Mouse (Mus musculus) lung, adult 2 months (tissue): Measurements from ENCODE around the gene Pnma1.

ENCODE experiments used
- CTCF ChIP-seq: fragments of 200-500 bp; IDR thresholded peaks from 2 replicates; pipeline ENCODE4 v1.5.1; 2011; ENCODE audit warnings: mild to moderate bottlenecking, low read length, control low read depth; ENCODE audit not compliant: insufficient read depth
- POLR2A ChIP-seq: fragments of 200-500 bp; IDR thresholded peaks from 2 replicates; pipeline ENCODE4 v1.6.1; 2011; ENCODE audit warnings: low read depth, mild to moderate bottlenecking, control low read depth, low read length, borderline replicate concordance; ENCODE audit errors: extremely low read depth

DNA sequence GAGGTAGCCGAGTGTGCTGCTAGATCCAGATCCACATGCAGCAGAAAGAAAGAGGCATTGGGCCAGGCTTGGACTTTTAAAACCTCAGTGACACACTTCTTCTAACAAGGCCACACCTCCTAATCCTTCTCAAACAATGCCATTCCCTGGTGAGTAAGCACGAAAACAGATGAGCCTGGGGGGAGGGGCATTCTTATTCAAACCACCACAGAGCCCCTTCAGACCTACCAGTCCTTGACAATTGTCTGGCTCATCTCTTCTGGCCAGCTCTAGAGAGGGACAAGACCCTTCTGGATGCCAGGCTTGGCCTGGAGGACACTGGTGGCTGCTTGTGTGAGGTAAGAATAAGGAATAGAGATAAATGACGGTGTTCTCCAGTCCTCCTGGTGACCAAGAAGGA, 38.2 kb upstream of the Pnma1 start:
- no peak for TF ChIP-seq CTCF
- no peak for TF ChIP-seq POLR2A
